Mouse (Mus musculus) ES-Bruce4 (cell line): ENCODE data around the gene Nox1.

Experiments used
- CTCF ChIP-seq: IDR thresholded peaks from one replicate; pipeline ENCODE4 v1.8.1; 2011; ENCODE audit warnings: low read depth, low read length
- EP300 ChIP-seq: IDR thresholded peaks from 2 replicates; pipeline ENCODE4 v1.6.1; 2011; ENCODE audit warnings: low read depth, low read length; ENCODE audit not compliant: insufficient read depth

DNA sequence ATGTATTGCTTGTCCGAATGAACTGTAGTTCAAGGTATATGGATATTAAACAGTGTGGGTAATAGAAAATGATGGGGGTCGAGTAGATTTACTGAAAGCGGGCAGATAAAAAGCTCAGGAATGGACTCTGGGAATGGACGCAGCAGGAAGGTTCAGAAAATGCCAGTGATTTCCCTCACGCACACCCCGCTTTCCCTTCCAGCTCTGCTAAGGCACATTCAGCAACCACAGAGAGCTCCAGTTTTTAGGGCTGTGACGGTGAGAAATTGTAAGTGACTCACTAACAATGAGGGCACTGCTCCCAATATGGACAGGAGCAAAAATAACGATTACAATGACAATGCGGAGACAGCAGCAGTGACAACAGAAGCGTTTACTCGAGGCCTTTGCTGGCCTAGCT, 40.4 kb upstream of the Nox1 start:
- TF ChIP-seq CTCF (no peak), EP300 (no peak)
